In the genomic region with DNA sequence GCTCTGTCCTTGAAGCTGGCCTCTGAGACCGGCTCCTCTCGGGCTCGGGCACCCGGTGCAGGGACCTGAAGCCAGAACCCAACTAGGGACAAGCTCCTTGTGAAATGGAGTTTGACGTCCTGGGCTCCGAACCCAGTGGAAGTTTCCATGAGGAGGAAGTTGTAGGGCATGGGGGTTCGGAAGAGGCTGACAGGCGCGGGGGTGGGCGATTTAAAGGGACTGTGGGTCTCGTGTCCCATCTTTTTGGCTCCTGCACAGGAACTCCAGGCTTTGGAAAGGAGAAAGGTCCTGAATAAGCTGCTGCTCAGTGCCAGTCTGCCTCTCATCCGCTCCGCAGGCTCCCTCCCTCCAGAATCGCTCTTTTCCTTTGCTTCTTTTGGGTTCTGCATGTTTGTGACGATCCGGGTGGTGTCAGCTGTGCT, we compare ENCODE assay signal across 8 mouse cellular contexts. TPM values are rescaled to one million over a fixed set of nuclear protein-coding genes. Genes with fewer than 3 reads are reported as not detected.
DNase-seq lines count a peak whose midpoint lies in the region; ATAC-seq and TF ChIP-seq lines count a peak whose summit lies in the region.

No protein-coding gene starts in this region.

- H3K36me3 ChIP-seq in kidney, embryonic 14.5 days (ENCODE audit: control insufficient read depth, insufficient read depth, low read length), result no peaks in the 10 kb centered on the region
- no peaks in the 10 kb centered on the region for H3K36me3 ChIP-seq in ES-E14 (ENCODE audit: control insufficient read depth, insufficient read depth, low read length, poor library complexity, severe bottlenecking)
- no peaks in the 10 kb centered on the region for H3K36me3 ChIP-seq in embryonic facial prominence, embryonic 13.5 days
- no peaks in the 10 kb centered on the region for H3K36me3 ChIP-seq in stomach, embryonic 16.5 days (ENCODE audit: control insufficient read depth, insufficient read depth, low read length)

- 0 out of 2 replicates have a peak, but pooled peaks cover 3% of the 10 kb centered on the region for H3K4me1 ChIP-seq in kidney, embryonic 14.5 days (ENCODE audit: control insufficient read depth, insufficient read depth, low read length)
- H3K4me1 ChIP-seq in ES-E14 (ENCODE audit: control insufficient read depth in 2 of 2, insufficient read depth in 2 of 2, low read length in 2 of 2, poor library complexity in 1 of 2), result no peaks in the 10 kb centered on the region
- H3K4me1 ChIP-seq in embryonic facial prominence, embryonic 13.5 days, result peaks cover 18% of the 10 kb centered on the region
- H3K4me1 ChIP-seq in stomach, embryonic 16.5 days (ENCODE audit: control insufficient read depth, insufficient read depth, low read length), result no peaks in the 10 kb centered on the region

- H3K27ac ChIP-seq in kidney, embryonic 14.5 days (ENCODE audit: low read depth, low read length), result no peak overlapping the region
- no peak overlapping the region for H3K27ac ChIP-seq in ES-E14 (ENCODE audit: insufficient read depth, low read depth, low read length, poor library complexity, severe bottlenecking)
- H3K27ac ChIP-seq in embryonic facial prominence, embryonic 13.5 days, result no peak overlapping the region
- no peak overlapping the region for H3K27ac ChIP-seq in stomach, embryonic 16.5 days (ENCODE audit: low read length)

- peak overlapping the region; percentile 92 for H3K4me2 ChIP-seq in kidney, embryonic 14.5 days (replicated peaks; ENCODE audit: low read depth, low read length)
- H3K4me2 ChIP-seq in embryonic facial prominence, embryonic 13.5 days, result peak overlapping the region; percentile 99
- H3K4me2 ChIP-seq in stomach, embryonic 16.5 days (ENCODE audit: low read depth, low read length), result peak overlapping the region; percentile 100

- H3K9ac ChIP-seq in kidney, embryonic 14.5 days (ENCODE audit: low read depth, low read length), result peak overlapping the region; percentile 54
- H3K9ac ChIP-seq in ES-E14 (ENCODE audit: insufficient read depth, low read depth, low read length, poor library complexity, severe bottlenecking), result peak overlapping the region; percentile 69
- H3K9ac ChIP-seq in embryonic facial prominence, embryonic 13.5 days, result peak overlapping the region; percentile 75
- H3K9ac ChIP-seq in stomach, embryonic 16.5 days (ENCODE audit: low read length), result peak overlapping the region; percentile 83

- H3K4me3 ChIP-seq in kidney, embryonic 14.5 days (ENCODE audit: low read length), result peak overlapping the region; percentile 57
- H3K4me3 ChIP-seq in ES-E14 (ENCODE audit: insufficient read depth in 1 of 2, low read depth in 1 of 2, low read length in 2 of 2, poor library complexity in 1 of 2, severe bottlenecking in 1 of 2), result peak overlapping the region; percentile 77 to 82
- peak overlapping the region; percentile 71 for H3K4me3 ChIP-seq in embryonic facial prominence, embryonic 13.5 days
- H3K4me3 ChIP-seq in stomach, embryonic 16.5 days (replicated peaks; ENCODE audit: low read length), result peak overlapping the region; percentile 74

- peaks cover 19% of the 10 kb centered on the region for H3K27me3 ChIP-seq in kidney, embryonic 14.5 days (ENCODE audit: control insufficient read depth, insufficient read depth, low read length)
- H3K27me3 ChIP-seq in embryonic facial prominence, embryonic 13.5 days, result peaks cover 39% of the 10 kb centered on the region
- peaks cover 2% of the 10 kb centered on the region; the same call in 1 of the 2 replicates for H3K27me3 ChIP-seq in stomach, embryonic 16.5 days (ENCODE audit: control insufficient read depth, insufficient read depth, low read length)

- 0% methylated on average over 16 of the region's 16 CpGs for WGBS in kidney, embryonic 14.5 days
- WGBS in embryonic facial prominence, embryonic 13.5 days, result under 1% methylated on average over 16 of the region's 16 CpGs
- 0% methylated on average over 16 of the region's 16 CpGs for WGBS in stomach, embryonic 16.5 days

- peak; percentile 26 for ATAC-seq in kidney, embryonic 14.5 days (ENCODE audit: low FRiP score, low TSS enrichment)
- ATAC-seq in embryonic facial prominence, embryonic 13.5 days (ENCODE audit: insufficient number of reproducible peaks, insufficient read depth, low FRiP score, low TSS enrichment, low read depth), result no peak
- peak; percentile 9 for ATAC-seq in stomach, embryonic 16.5 days (ENCODE audit: insufficient read depth, low FRiP score)

- no peaks in the 10 kb centered on the region for H3K9me3 ChIP-seq in kidney, embryonic 14.5 days (ENCODE audit: control insufficient read depth, low read length)
- no peaks in the 10 kb centered on the region for H3K9me3 ChIP-seq in ES-E14 (ENCODE audit: control insufficient read depth, insufficient read depth, low read depth, low read length)
- no peaks in the 10 kb centered on the region for H3K9me3 ChIP-seq in embryonic facial prominence, embryonic 13.5 days
- H3K9me3 ChIP-seq in stomach, embryonic 16.5 days (replicated peaks; ENCODE audit: control insufficient read depth, low read length), result no peaks in the 10 kb centered on the region

- no peak for DNase-seq in kidney, postnatal 14 days
- no peak for DNase-seq in ES-E14 (ENCODE audit: low read depth, low spot score)
- peak; percentile 15 for DNase-seq in induced T-regulatory cell, adult 2 months (ENCODE audit: low read depth)
- peak; percentile 7 for DNase-seq in lung, postnatal 25 days (ENCODE audit: low spot score)
- no peak for DNase-seq in spleen, postnatal 4 days (ENCODE audit: low spot score in 2 of 2)

- in situ Hi-C loops in ES-E14 (cut with MboI; ENCODE audit: low sequenced_read_pairs in 2 of 2, unreplicated experiment in 2 of 2), result no loop called here

TF ChIP-seq in ES-E14, 5 proteins besides CTCF, POLR2A, EP300 and RAD21:
- TF ChIP-seq CHD2 (IDR thresholded peaks at IDR 0.05; ENCODE audit: low read depth, low read length) (no peak), HCFC1 (IDR thresholded peaks at IDR 0.05; ENCODE audit: borderline replicate concordance, insufficient read depth, low read length) (no peak), ZC3H11A (IDR thresholded peaks at IDR 0.05; ENCODE audit: borderline replicate concordance, low read depth, low read length) (no peak), MAFK (IDR thresholded peaks at IDR 0.05; ENCODE audit: insufficient read depth, low read depth, low read length) (no peak), ZNF384 (IDR thresholded peaks at IDR 0.05; ENCODE audit: low read depth, low read length) (no peak)

RNA-seq across cellular contexts. Expression of a gene that starts 1.1 kb away (rescaled TPM):
- 0.20 and 0.83 TPM in 2 replicates for polyA plus RNA-seq in kidney, embryonic 14.5 days (2014; fragmentation: Nextera tagmentation; extraction: Ambion mirVana)
- total RNA-seq in ES-E14 (2012; rRNA removed), result 0.42 and 0.76 TPM in 2 replicates
- 2.6 and 5.1 TPM in 2 replicates for polyA plus RNA-seq in embryonic facial prominence, embryonic 13.5 days (2015; fragmentation: Nextera tagmentation; extraction: Ambion mirVana)
- 4.7 and 5.6 TPM in 2 replicates for polyA plus RNA-seq in stomach, embryonic 16.5 days (2015; fragmentation: Nextera tagmentation; extraction: Ambion mirVana)

Comparison
In these comparisons a context has a peak if more than half of its experiments do, and no peak if none do; other contexts are left out.
1. DNase-seq: peak in induced T-regulatory cell, adult 2 months (single experiment) and lung, postnatal 25 days (single experiment); none in kidney, postnatal 14 days (single experiment), ES-E14 (single experiment) and spleen, postnatal 4 days (0 of 2).
2. Peak in every context shown above with its lines, with median percentiles within 50 percentile points of each other: H3K4me2 ChIP-seq, H3K4me3 ChIP-seq and H3K9ac ChIP-seq.